Mouse (Mus musculus) intestine, embryonic 16.5 days (tissue): ENCODE results near the gene Agtpbp1. TPM values are rescaled to one million over a fixed set of nuclear protein-coding genes. Genes with fewer than 3 reads are reported as not detected.

Experiments used
- ATAC-seq: fragments of 200-750 bp; cut with Nextera tagmentation; 2 replicates; pipeline ENCODE4 v1.8.0; 2017; ENCODE audit warnings: moderate TSS enrichment, moderate library complexity
- H3K27ac ChIP-seq: fragments of 300-500 bp; sonication (generic); 2 replicates; pipeline ENCODE4 v1.5.1; 2014; ENCODE audit warnings: mild to moderate bottlenecking, low read length
- H3K27me3 ChIP-seq: fragments of 300-500 bp; sonication (generic); replicated peaks from 2 replicates; pipeline ENCODE4 v1.6.1; 2014; ENCODE audit warnings: low read length, control low read depth, mixed read lengths; ENCODE audit not compliant: control insufficient read depth, insufficient read depth
- H3K36me3 ChIP-seq: fragments of 300-500 bp; sonication (generic); 2 replicates; pipeline ENCODE4 v1.6.1; 2014; ENCODE audit warnings: low read length, control low read depth; ENCODE audit not compliant: control insufficient read depth, insufficient read depth
- H3K4me1 ChIP-seq: fragments of 300-500 bp; sonication (generic); 2 replicates; pipeline ENCODE4 v1.6.1; 2014; ENCODE audit warnings: low read length, control low read depth, mixed read lengths; ENCODE audit not compliant: control insufficient read depth, insufficient read depth
- H3K4me2 ChIP-seq: fragments of 300-500 bp; sonication (generic); 2 replicates; pipeline ENCODE4 v1.6.1; 2014; ENCODE audit warnings: low read depth, low read length, control low read depth
- H3K4me3 ChIP-seq: fragments of 300-500 bp; sonication (generic); 2 replicates; pipeline ENCODE4 v1.5.1; 2014; ENCODE audit warnings: mild to moderate bottlenecking, low read length
- H3K9ac ChIP-seq: fragments of 300-500 bp; sonication (generic); 2 replicates; pipeline ENCODE4 v1.6.1; 2014; ENCODE audit warnings: low read depth, low read length
- H3K9me3 ChIP-seq: fragments of 300-500 bp; sonication (generic); 2 replicates; pipeline ENCODE4 v1.6.1; 2016; ENCODE audit warnings: low read length, control low read depth; ENCODE audit not compliant: control insufficient read depth
- WGBS: fragments of 180-500 bp; shearing (Covaris S2); extraction: QIAGEN DNeasy Blood & Tissue Kit; methylation state at CpG from one replicate; pipeline ENCODE4 v1.1.7; 2014; 5-methylcytosine and 5-hydroxymethylcytosine counted together
- polyA plus RNA-seq: library from polyadenylated mRNA; unstranded; fragments of >200 nt; fragmentation: Nextera tagmentation; extraction: Ambion mirVana; gene quantifications from 2 replicates; pipeline ENCODE4 v1.2.1, GENCODE M21; 2015

Agtpbp1 gene
- polyA plus RNA-seq, 1 experiment from 2014 or later = 10.2 TPM

DNA sequence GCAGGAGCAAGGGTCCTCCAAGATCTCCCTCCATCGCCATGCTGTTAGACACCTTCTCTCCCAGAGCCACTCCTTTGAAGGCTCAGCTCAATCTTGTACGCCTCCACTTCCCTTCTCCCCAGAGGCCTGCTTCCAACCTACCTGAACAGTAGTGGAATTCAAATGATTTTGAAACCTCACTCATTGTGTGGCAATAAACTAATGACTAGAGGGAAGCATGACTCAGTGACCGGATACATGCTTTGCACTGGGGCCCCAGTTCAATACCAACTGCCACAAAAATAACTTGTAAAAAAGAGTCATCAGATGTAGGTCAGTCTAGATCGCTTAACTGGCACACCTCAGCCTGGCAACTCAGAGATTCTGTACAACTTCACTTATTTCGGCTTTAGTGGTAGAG, 26.3 kb downstream of the Agtpbp1 start:
- no peaks in the 10 kb centered on the region for H3K27me3 ChIP-seq
- H3K9ac ChIP-seq = no peak overlapping the region
- H3K9me3 ChIP-seq = no peaks in the 10 kb centered on the region
- no peak overlapping the region for H3K4me2 ChIP-seq
- no peak overlapping the region for H3K4me3 ChIP-seq
- no peaks in the 10 kb centered on the region for H3K36me3 ChIP-seq
- H3K4me1 ChIP-seq = peaks cover 10% of the 10 kb centered on the region
- WGBS = 88% methylated on average over 5 of the region's 5 CpGs
- ATAC-seq = no peak
- no peak overlapping the region for H3K27ac ChIP-seq

DNA sequence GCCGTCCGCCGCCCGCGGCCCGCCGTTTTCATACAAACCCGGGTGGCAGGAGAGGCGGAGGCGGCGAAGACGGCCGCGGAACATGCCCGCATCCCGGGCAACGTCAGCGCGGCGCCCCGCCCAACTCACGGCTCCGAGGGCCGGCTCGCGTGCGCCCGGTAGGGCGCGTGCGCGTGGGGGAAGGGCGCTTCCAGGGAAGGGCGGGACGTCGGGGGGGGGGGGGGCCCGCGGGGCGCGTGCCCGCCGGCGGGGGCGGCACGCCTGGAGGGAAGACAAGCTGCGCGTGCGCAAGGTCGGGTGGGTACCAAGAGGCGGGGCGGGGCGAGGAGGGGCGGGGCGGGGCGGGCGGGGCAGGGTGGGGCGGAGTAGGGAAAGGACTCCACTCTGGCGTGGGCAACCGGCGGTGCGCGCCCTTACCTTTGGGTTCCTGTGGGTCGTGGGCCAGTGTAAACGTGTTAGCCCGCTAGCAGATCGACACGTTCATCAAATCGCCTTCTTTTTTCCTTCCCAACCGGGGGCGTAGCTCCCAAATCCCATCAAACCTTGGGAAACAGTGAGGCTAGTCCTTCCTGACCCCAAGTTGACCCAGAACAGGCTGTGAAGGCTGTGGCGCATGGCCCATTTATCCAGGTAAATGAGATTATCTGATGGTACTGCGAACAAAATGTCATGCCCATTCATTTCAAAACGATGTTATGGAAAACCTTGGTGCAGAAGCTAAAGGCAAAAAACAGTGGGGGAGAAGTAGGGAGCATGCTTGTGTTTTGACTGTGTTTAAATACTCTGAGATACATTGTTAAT, 27.6 kb downstream of the Agtpbp1 start:
- H3K9ac ChIP-seq = peak overlapping the region; percentile 76
- H3K4me1 ChIP-seq = peaks cover 10% of the 10 kb centered on the region
- H3K9me3 ChIP-seq = no peaks in the 10 kb centered on the region
- H3K4me2 ChIP-seq = peak overlapping the region; percentile 94
- peak; percentile 91 for ATAC-seq
- WGBS = under 1% methylated on average over 62 of the region's 73 CpGs
- peak overlapping the region; percentile 41 for H3K27ac ChIP-seq
- no peaks in the 10 kb centered on the region for H3K36me3 ChIP-seq
- no peaks in the 10 kb centered on the region for H3K27me3 ChIP-seq
- peak overlapping the region; percentile 76 for H3K4me3 ChIP-seq

DNA sequence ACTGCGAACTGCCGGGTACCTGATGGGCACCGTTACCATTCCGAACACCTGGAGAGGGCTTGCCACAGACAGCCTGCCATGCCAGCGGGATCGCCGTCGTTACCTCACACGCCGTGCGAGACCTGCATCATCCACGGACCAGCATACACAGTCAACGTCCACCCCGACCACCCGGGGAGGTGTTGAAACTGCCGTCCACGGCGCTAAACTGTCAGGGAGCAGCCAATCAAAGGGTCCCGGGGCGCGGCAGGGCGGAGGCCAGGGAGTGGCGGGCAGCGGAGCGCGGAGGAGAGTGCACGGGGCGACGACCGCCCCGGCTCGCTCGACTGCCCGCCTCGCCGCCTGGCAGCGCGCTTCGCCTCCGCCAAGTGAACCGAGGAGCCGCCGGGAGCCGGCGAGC, 28.4 kb downstream of the Agtpbp1 start:
- Histone ChIP-seq H3K9me3 (no peaks in the 10 kb centered on the region), H3K9ac (peak overlapping the region; percentile 76), H3K4me1 (peaks cover 10% of the 10 kb centered on the region), H3K27ac (peak overlapping the region; percentile 41), H3K4me3 (peak overlapping the region; percentile 76), H3K36me3 (no peaks in the 10 kb centered on the region), H3K4me2 (peak overlapping the region; percentile 94), H3K27me3 (no peaks in the 10 kb centered on the region)
- ATAC-seq = peak; percentile 84
- under 1% methylated on average over 43 of the region's 45 CpGs for WGBS

DNA sequence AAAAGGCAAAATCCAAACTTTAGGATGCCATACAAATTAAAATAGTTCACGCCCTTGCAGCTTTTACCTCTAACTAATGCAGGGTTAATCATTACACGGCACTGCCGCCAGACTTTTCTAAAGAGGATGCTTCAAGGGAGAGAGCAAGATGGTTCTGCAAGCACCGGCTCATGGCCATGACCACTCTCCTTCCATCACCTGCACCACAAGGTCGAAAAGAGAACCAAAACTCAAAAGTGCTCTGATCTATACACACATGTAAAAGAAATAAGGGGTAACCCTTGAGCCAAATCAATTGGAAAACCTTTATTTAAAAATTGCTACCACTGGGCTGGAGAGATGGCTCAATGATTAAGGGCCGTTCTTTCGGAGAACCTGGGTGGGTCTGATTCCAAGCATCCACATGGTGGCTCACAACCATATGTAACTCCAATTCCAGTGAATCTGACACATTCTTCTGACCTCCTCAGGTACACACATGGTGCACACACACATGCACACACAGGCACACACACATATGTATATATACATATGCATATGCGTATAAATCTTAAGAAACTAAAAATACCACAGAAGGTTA, 29.3 kb downstream of the Agtpbp1 start:
- no peak for ATAC-seq
- peak overlapping the region; percentile 11; the same call in 1 of the 2 replicates for H3K4me3 ChIP-seq
- no peak overlapping the region for H3K27ac ChIP-seq
- H3K4me1 ChIP-seq = peaks cover 10% of the 10 kb centered on the region
- H3K36me3 ChIP-seq = no peaks in the 10 kb centered on the region
- 52% methylated on average over 8 of the region's 8 CpGs for WGBS
- no peaks in the 10 kb centered on the region for H3K9me3 ChIP-seq
- no peak overlapping the region for H3K9ac ChIP-seq
- peak overlapping the region; percentile 7 for H3K4me2 ChIP-seq
- no peaks in the 10 kb centered on the region for H3K27me3 ChIP-seq

DNA sequence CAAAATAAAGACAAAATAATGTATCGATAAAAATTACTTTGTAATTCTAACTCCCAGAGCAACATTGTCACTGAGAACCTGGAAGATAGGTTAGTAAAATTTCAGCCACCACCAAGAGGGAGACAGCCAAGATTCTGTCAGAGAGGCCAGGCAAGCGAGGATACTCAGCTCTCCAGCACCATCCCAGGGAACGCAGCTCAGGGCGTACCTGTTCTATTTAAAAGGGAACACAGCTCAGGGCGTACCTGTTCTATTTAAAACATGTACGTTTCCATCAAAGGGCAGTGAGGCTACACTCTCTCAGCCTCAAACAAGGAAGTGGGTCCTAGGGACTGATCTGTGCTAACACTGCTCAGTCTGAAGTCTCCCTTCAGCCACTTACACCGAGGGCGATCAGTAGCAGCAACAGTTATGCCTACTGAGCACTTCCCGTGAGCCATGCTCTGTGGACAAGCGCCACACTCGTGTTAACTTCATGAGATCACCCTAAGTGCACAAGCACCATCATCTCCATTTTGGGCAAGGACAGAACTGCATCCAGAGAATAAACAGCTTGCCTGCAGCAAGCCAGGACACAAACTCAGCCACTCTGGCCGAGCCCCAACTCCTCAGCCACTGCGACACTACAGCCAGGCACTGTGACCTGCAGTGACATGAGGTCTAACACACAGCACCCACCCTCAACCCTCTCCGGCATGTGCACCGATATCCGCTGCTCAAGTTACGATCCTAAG, 30.1 kb downstream of the Agtpbp1 start:
- no peaks in the 10 kb centered on the region for H3K36me3 ChIP-seq
- no peak overlapping the region for H3K27ac ChIP-seq
- H3K27me3 ChIP-seq = no peaks in the 10 kb centered on the region
- H3K4me1 ChIP-seq = peaks cover 15% of the 10 kb centered on the region
- H3K4me2 ChIP-seq = peak overlapping the region; percentile 7
- H3K9ac ChIP-seq = no peak overlapping the region
- H3K9me3 ChIP-seq = no peaks in the 10 kb centered on the region
- no peak for ATAC-seq
- H3K4me3 ChIP-seq = peak overlapping the region; percentile 11; the same call in 1 of the 2 replicates
- WGBS = 55% methylated on average over 17 of the region's 17 CpGs

DNA sequence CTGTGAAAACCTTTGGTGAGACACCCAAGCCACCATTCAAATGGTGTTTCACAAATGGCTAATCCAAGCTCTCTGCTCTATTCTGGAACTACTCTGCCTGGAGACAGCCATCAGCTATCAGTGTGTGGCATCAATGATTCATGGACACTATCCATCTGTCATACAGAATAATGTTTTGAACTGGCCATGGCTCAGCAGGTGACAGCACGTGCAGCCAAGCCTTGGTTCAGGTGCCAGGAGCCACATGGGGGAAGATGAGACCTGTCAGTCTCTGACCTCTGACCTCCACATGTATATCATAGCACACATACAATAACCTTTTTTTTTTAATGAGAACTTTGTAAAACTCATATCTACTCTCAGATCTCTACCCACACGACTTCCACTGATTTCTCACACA, 32.3 kb downstream of the Agtpbp1 start:
- H3K9ac ChIP-seq = no peak overlapping the region
- peaks cover 24% of the 10 kb centered on the region for H3K4me1 ChIP-seq
- H3K9me3 ChIP-seq = no peaks in the 10 kb centered on the region
- H3K27me3 ChIP-seq = no peaks in the 10 kb centered on the region
- no peak overlapping the region for H3K4me2 ChIP-seq
- H3K27ac ChIP-seq = no peak overlapping the region
- ATAC-seq = no peak
- 72% methylated on average over 2 of the region's 2 CpGs for WGBS
- no peaks in the 10 kb centered on the region for H3K36me3 ChIP-seq
- no peak overlapping the region for H3K4me3 ChIP-seq

DNA sequence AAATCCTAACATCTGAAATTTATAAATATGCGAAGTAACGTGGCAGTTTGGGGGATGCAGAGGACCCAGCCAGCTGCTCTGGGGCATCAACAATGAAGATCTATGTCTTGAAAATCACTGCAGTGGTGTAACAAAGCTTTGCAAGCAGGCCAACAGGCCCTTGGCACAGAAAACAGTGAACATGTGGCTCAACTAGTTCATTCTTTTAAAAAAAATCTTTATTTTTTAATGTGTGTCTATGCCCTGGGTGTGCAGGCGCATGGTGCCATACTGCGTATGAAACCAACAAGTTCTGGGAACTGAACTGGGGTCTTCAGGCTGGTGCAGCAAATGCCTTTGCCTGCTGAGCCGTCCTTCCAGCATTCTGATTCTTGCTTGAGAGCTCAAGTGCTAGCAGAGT, 32.7 kb downstream of the Agtpbp1 start:
- WGBS = 87% methylated on average over 5 of the region's 5 CpGs
- no peaks in the 10 kb centered on the region for H3K36me3 ChIP-seq
- H3K4me2 ChIP-seq = no peak overlapping the region
- H3K27ac ChIP-seq = no peak overlapping the region
- H3K4me1 ChIP-seq = peaks cover 24% of the 10 kb centered on the region
- no peaks in the 10 kb centered on the region for H3K9me3 ChIP-seq
- ATAC-seq = no peak
- no peak overlapping the region for H3K4me3 ChIP-seq
- H3K27me3 ChIP-seq = no peaks in the 10 kb centered on the region
- no peak overlapping the region for H3K9ac ChIP-seq

DNA sequence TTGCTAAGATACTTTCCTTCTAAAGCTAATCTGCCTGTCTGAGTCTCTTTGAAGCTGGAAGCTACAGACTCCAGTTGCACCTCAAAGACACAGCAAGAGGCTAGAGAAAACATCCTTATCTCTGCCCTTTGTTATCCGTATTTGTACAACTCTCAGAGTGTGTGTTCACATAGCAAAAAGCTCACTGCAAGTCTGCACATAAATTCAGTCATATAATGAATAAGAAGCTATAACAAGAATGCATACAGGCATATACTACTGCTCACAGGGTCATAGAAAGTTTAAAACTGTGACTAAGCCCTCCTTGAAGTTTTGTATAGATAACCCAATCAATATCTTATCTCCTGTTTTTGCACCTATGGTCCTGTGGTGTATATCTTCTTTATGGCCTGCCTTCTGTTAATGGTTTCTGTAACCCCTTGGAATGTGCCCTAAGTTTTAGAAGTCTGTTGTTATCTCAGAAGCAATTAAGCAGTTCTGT, 35.7 kb downstream of the Agtpbp1 start:
- WGBS = 28% methylated on average over 1 of the region's 1 CpGs
- no peaks in the 10 kb centered on the region for H3K36me3 ChIP-seq

DNA sequence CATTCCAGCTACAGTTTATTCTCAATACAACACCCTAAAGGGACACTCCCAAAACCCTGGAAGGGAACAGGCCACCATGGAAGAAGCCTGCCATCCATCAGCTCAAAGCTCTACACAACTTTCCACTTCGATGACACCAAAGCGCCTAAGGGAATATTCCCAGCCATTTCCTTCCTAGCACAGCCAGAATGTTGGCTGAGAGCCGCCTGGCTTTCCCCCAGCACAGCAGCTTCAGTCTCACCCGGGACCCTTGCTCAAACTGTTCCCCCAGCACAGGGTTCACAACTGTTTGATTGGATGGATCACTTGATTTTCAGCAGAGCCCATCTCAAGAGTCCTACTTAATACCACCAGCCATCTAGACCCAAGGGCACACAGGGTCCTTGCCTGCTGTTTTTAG, 37.3 kb downstream of the Agtpbp1 start:
- H3K27me3 ChIP-seq = no peaks in the 10 kb centered on the region
- H3K4me3 ChIP-seq = no peak overlapping the region
- H3K4me1 ChIP-seq = peaks cover 27% of the 10 kb centered on the region
- WGBS = 53% methylated on average over 4 of the region's 4 CpGs
- H3K36me3 ChIP-seq = no peaks in the 10 kb centered on the region
- no peak for ATAC-seq
- H3K27ac ChIP-seq = peak overlapping the region; percentile 25; the same call in 1 of the 2 replicates
- no peak overlapping the region for H3K9ac ChIP-seq
- no peaks in the 10 kb centered on the region for H3K9me3 ChIP-seq
- H3K4me2 ChIP-seq = no peak overlapping the region

More for the DNA sequence above, 35.7 kb downstream of the Agtpbp1 start:
- Histone ChIP-seq H3K4me3 (no peak overlapping the region), H3K27me3 (no peaks in the 10 kb centered on the region), H3K4me2 (no peak overlapping the region), H3K27ac (no peak overlapping the region), H3K9me3 (no peaks in the 10 kb centered on the region), H3K4me1 (peaks cover 27% of the 10 kb centered on the region), H3K9ac (no peak overlapping the region)
- ATAC-seq = peak; percentile 85
